Mouse (Mus musculus) midbrain, embryonic 16.5 days (tissue): Measurements from ENCODE around the gene Kcnn1. TPM values are rescaled to one million over a fixed set of nuclear protein-coding genes. Genes with fewer than 3 reads are reported as not detected.

Experiments
- ATAC-seq: fragments of 200-750 bp; cut with Nextera tagmentation; 2 replicates; pipeline ENCODE4 v1.8.0; 2017; ENCODE audit warnings: moderate TSS enrichment
- H3K27ac ChIP-seq: fragments of 300-500 bp; sonication (generic); 2 replicates; pipeline ENCODE4 v1.5.1; 2014; ENCODE audit warnings: mild to moderate bottlenecking, low read length, mixed read lengths
- H3K27me3 ChIP-seq: fragments of 300-500 bp; sonication (generic); 2 replicates; pipeline ENCODE4 v1.6.1; 2014; ENCODE audit warnings: low read depth, low read length, mixed read lengths; ENCODE audit not compliant: control insufficient read depth, insufficient read depth
- H3K36me3 ChIP-seq: fragments of 300-500 bp; sonication (generic); 2 replicates; pipeline ENCODE4 v1.6.1; 2014; ENCODE audit warnings: mild to moderate bottlenecking, low read length, moderate library complexity, mixed read lengths; ENCODE audit not compliant: control insufficient read depth, insufficient read depth
- H3K4me1 ChIP-seq: fragments of 300-500 bp; sonication (generic); 2 replicates; pipeline ENCODE4 v1.6.1; 2014; ENCODE audit warnings: mild to moderate bottlenecking, low read length, mixed read lengths; ENCODE audit not compliant: control insufficient read depth, insufficient read depth
- H3K4me2 ChIP-seq: fragments of 300-500 bp; sonication (generic); 2 replicates; pipeline ENCODE4 v1.6.1; 2014; ENCODE audit warnings: mild to moderate bottlenecking, low read length, mixed read lengths
- H3K4me3 ChIP-seq: fragments of 300-500 bp; sonication (generic); 2 replicates; pipeline ENCODE4 v1.5.1; 2014; ENCODE audit warnings: low read depth, mild to moderate bottlenecking, low read length, moderate library complexity, mixed read lengths
- H3K9ac ChIP-seq: fragments of 300-500 bp; sonication (generic); 2 replicates; pipeline ENCODE4 v1.6.1; 2014; ENCODE audit warnings: low read depth, low read length, mixed read lengths
- H3K9me3 ChIP-seq: fragments of 300-500 bp; sonication (generic); replicated peaks from 2 replicates; pipeline ENCODE4 v1.6.1; 2014; ENCODE audit warnings: mild to moderate bottlenecking, low read length, mixed read lengths; ENCODE audit not compliant: control insufficient read depth, poor library complexity, severe bottlenecking
- WGBS: fragments of 180-500 bp; shearing (Covaris S2); extraction: QIAGEN DNeasy Blood & Tissue Kit; methylation state at CpG from one replicate; pipeline ENCODE4 v1.1.7; 2014; 5-methylcytosine and 5-hydroxymethylcytosine counted together
- polyA plus RNA-seq: library from polyadenylated mRNA; unstranded; fragments of >200 nt; fragmentation: Nextera tagmentation; extraction: Ambion mirVana; gene quantifications from 2 replicates; pipeline ENCODE4 v1.2.1, GENCODE M21; 2015

Kcnn1 gene
- polyA plus RNA-seq, 1 experiment from 2014 or later = 15.4 TPM

DNA sequence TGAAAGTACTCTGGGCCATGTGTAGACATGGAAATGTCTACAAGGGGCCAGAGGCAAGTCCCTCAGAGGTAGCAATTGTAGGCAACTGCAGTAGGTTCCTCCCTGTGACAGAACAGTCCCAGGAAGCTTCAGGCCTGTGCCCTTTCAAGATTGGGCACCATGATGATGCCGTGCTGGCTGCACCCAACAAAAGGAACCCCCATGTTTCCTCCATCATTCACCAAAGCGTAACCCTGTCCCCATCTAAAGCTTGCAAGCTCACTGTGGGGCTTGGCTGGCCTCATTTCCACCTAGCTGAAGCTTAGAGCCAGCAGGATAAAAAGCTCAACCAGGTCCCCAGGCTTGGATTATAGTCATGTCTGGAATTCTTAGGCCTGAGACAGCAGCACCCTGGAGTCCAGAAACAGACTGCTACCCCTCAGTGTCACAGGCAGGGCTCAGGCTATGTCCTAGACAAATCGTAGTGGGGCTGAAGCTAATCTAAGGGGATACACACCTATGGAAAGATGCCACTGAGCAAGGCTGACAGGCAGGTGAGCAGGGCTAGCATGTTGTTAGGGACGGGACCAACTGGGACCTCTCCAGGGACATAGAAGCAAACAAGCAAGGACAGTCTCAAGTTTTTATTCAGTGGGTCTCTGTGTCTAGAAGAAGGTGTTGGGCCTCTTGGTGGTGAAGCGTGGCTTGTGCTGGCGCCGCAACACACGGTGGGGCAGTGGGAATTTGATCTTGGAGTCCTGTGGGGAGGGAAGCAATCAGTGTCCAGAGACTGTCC is 31.9 kb upstream of the Kcnn1 start:
- Histone ChIP-seq H3K9me3 (no peaks in the 10 kb centered on the region), H3K9ac (no peak overlapping the region), H3K27ac (no peak overlapping the region), H3K4me3 (no peak overlapping the region), H3K27me3 (peaks cover 50% of the 10 kb centered on the region), H3K4me2 (no peak overlapping the region), H3K4me1 (peaks cover 11% of the 10 kb centered on the region), H3K36me3 (peaks cover 25% of the 10 kb centered on the region)
- WGBS = 89% methylated on average over 8 of the region's 8 CpGs
- no peak for ATAC-seq

DNA sequence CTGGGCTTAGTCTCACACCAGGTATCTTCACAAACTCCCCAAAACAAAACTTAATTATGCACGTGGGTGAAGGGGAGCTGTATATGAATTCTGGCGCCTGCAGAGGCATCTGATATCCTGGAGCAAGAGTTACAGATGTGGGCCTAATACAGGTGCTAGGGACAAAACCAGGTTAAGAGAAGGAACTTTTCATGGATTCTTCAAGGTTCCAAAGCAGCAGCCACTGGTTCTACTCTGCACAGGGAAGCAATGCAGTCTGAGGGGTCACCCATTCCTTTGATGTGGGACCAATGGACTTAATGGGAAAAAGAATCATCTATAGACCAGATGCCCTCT is 31.3 kb upstream of the Kcnn1 start:
- WGBS = 72% methylated on average over 2 of the region's 2 CpGs

GRCm38 (mm10) chr8:70893656-70894384 is 30.8 kb upstream of the Kcnn1 start:
- Histone ChIP-seq H3K4me2 (no peak overlapping the region), H3K36me3 (peaks cover 25% of the 10 kb centered on the region), H3K9me3 (no peaks in the 10 kb centered on the region), H3K27ac (no peak overlapping the region), H3K9ac (no peak overlapping the region), H3K4me1 (peaks cover 11% of the 10 kb centered on the region), H3K4me3 (no peak overlapping the region), H3K27me3 (peaks cover 51% of the 10 kb centered on the region)
- no peak for ATAC-seq
- 29% methylated on average over 12 of the region's 12 CpGs for WGBS

More for the DNA sequence above, 31.3 kb upstream of the Kcnn1 start:
- Histone ChIP-seq H3K27me3 (peaks cover 51% of the 10 kb centered on the region), H3K9me3 (no peaks in the 10 kb centered on the region), H3K27ac (no peak overlapping the region), H3K4me2 (no peak overlapping the region), H3K36me3 (peaks cover 25% of the 10 kb centered on the region), H3K4me1 (peaks cover 11% of the 10 kb centered on the region), H3K4me3 (no peak overlapping the region), H3K9ac (no peak overlapping the region)
- no peak for ATAC-seq

DNA sequence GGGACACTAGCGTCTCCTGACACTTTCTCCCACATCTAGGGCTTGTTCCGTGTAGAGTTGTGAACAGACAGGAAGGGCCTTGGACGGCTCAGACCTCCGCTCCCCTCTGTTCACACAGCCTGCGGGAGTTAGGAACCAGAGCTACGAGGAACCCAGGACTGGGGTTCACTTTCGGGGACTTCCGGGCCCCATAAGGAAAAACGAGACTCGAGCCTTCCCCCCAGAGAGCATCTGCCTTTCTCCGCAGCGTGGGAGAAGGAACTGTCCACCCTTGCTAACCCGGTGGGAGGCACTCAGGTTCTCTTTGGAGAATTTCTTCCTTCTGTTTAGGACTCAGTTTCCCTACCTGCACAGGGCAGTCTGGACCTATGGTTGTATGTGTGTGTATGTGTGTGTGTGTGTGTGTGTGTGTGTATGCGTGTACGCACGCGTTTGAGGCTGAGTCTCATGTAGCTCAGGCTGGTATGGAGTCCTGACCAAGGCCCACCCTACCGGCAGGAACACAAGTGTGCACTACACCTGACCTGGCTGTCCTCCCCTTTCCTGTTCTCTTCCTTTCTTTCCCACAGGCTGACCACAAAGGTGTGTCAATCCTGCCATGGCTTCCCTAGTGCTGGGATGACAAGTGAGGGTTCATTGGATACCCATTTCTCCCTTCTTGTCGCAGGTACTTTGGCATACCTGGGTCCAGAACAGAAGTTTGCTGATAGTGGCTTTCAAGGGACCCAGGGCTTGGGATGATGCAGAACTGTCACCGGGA is 30.0 kb upstream of the Kcnn1 start:
- no peak for ATAC-seq
- no peak overlapping the region for H3K4me3 ChIP-seq
- no peaks in the 10 kb centered on the region for H3K9me3 ChIP-seq
- H3K36me3 ChIP-seq = peaks cover 25% of the 10 kb centered on the region
- H3K4me1 ChIP-seq = peaks cover 8% of the 10 kb centered on the region
- no peak overlapping the region for H3K4me2 ChIP-seq
- peaks cover 51% of the 10 kb centered on the region for H3K27me3 ChIP-seq
- H3K9ac ChIP-seq = peak overlapping the region; percentile 34; the same call in 1 of the 2 replicates
- H3K27ac ChIP-seq = no peak overlapping the region
- WGBS = 32% methylated on average over 20 of the region's 20 CpGs

GRCm38 (mm10) chr8:70892022-70892895 is 29.2 kb upstream of the Kcnn1 start, which contains the start of gene Slc5a5:
Gene Slc5a5 (minus strand): TSS chr8:70892757.
- Histone ChIP-seq H3K27me3 (peaks cover 51% of the 10 kb centered on the region), H3K4me2 (peak within 1 kb of the TSS; percentile 31), H3K27ac (no peak within 1 kb of the TSS), H3K4me3 (peak within 1 kb of the TSS; percentile 22), H3K4me1 (peaks cover 11% of the 10 kb centered on the region), H3K9me3 (no peaks in the 10 kb centered on the region), H3K9ac (peak within 1 kb of the TSS; percentile 34; the same call in 1 of the 2 replicates), H3K36me3 (peaks cover 25% of the 10 kb centered on the region)
- 5% methylated on average over 79 of the region's 80 CpGs for WGBS
- ATAC-seq = no peak

DNA sequence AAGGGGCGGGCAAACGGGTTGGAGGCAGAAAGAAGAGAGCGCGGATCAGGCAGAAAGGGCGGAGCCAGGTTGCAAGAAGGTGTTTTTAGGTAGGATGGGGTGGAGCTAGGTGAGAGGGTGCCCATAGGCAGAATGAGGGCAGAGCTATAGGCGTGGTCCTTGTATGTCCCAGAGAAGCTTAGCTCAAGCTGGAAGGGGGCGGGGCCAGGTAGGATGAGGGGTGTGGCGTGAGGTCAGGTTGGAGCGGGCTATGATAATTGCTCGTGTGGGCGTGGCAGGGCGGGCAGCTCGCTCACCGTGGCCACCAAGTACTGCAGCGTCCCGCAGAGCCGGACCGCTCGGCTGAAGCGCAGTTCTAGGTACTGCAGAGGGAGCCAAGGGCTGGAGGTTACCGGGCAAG is 28.3 kb upstream of the Kcnn1 start:
- Histone ChIP-seq H3K4me2 (no peak overlapping the region), H3K27ac (no peak overlapping the region), H3K36me3 (peaks cover 25% of the 10 kb centered on the region), H3K4me1 (peaks cover 9% of the 10 kb centered on the region), H3K4me3 (no peak overlapping the region), H3K9ac (no peak overlapping the region), H3K27me3 (peaks cover 51% of the 10 kb centered on the region), H3K9me3 (no peaks in the 10 kb centered on the region)
- no peak for ATAC-seq
- 12% methylated on average over 21 of the region's 21 CpGs for WGBS

- no peak overlapping the region for H3K4me2 ChIP-seq
- no peak overlapping the region for H3K27ac ChIP-seq
- H3K4me3 ChIP-seq = no peak overlapping the region
- peaks cover 51% of the 10 kb centered on the region for H3K27me3 ChIP-seq
- H3K9ac ChIP-seq = no peak overlapping the region
- no peaks in the 10 kb centered on the region for H3K9me3 ChIP-seq
- peaks cover 25% of the 10 kb centered on the region for H3K36me3 ChIP-seq
- WGBS = 92% methylated on average over 5 of the region's 5 CpGs
- peaks cover 3% of the 10 kb centered on the region; the same call in 1 of the 2 replicates for H3K4me1 ChIP-seq
- no peak for ATAC-seq
These were observed 27.6 kb upstream of the Kcnn1 start for GRCm38 (mm10) chr8:70890656-70891055.

GRCm38 (mm10) chr8:70887669-70888068 is 24.6 kb upstream of the Kcnn1 start:
- H3K4me2 ChIP-seq = peak overlapping the region; percentile 26; the same call in 1 of the 2 replicates
- 0 out of 2 replicates have a peak overlapping the region, but pooled peaks have one; percentile 6 for H3K4me3 ChIP-seq
- ATAC-seq = no peak
- H3K4me1 ChIP-seq = peaks cover 3% of the 10 kb centered on the region; the same call in 1 of the 2 replicates
- no peak overlapping the region for H3K9ac ChIP-seq
- peaks cover 28% of the 10 kb centered on the region for H3K27me3 ChIP-seq
- no peaks in the 10 kb centered on the region for H3K36me3 ChIP-seq
- no peak overlapping the region for H3K27ac ChIP-seq
- WGBS = under 1% methylated on average over 10 of the region's 18 CpGs
- H3K9me3 ChIP-seq = no peaks in the 10 kb centered on the region
